Mouse (Mus musculus): ENCODE measurements around the gene Cdh23. TPM values are rescaled to one million over a fixed set of nuclear protein-coding genes. Genes with fewer than 3 reads are reported as not detected.

The Cdh23 gene
- polyA plus RNA-seq, 1 experiment: 0.31 TPM

GRCm38 (mm10) chr10:60354881-60355677 is 341.2 kb downstream of the Cdh23 start:
- 57% methylated on average over 11 of the region's 11 CpGs for WGBS

GRCm38 (mm10) chr10:60354003-60354325 is 342.3 kb downstream of the Cdh23 start:
- DNase-seq (ENCODE audit: low read depth, low spot score): no peak
- WGBS: 95% methylated on average over 4 of the region's 4 CpGs

More at GRCm38 (mm10) chr10:60354881-60355677, 341.2 kb downstream of the Cdh23 start:
- DNase-seq (ENCODE audit: low read depth, low spot score): no peak

GRCm38 (mm10) chr10:60353241-60354002 is 342.9 kb downstream of the Cdh23 start:
- WGBS: 57% methylated on average over 5 of the region's 5 CpGs
- no peak for DNase-seq (ENCODE audit: low read depth, low spot score)

- 14% methylated on average over 7 of the region's 7 CpGs for WGBS
Measured at GRCm38 (mm10) chr10:60351761-60352455, 344.4 kb downstream of the Cdh23 start.

GRCm38 (mm10) chr10:60351248-60351647 is 345.0 kb downstream of the Cdh23 start:
- DNase-seq (ENCODE audit: low read depth, low spot score): no peak
- WGBS: 8% methylated on average over 3 of the region's 3 CpGs

More at GRCm38 (mm10) chr10:60351761-60352455, 344.4 kb downstream of the Cdh23 start:
- DNase-seq (ENCODE audit: low read depth, low spot score): peak; percentile 53

- peak; percentile 73 for DNase-seq (ENCODE audit: low read depth, low spot score)
- WGBS: 5% methylated on average over 3 of the region's 3 CpGs
Measured at GRCm38 (mm10) chr10:60350805-60351167, 345.5 kb downstream of the Cdh23 start.

- 46% methylated on average over 5 of the region's 5 CpGs for WGBS
- no peak for DNase-seq (ENCODE audit: low read depth, low spot score)
Measured at GRCm38 (mm10) chr10:60350077-60350804, 346.0 kb downstream of the Cdh23 start.

- no peak for DNase-seq (ENCODE audit: low read depth, low spot score)
- WGBS: 85% methylated on average over 5 of the region's 5 CpGs
Measured at GRCm38 (mm10) chr10:60349644-60350043, 346.6 kb downstream of the Cdh23 start.

- 35% methylated on average over 6 of the region's 6 CpGs for WGBS
Measured at GRCm38 (mm10) chr10:60349056-60349455, 347.2 kb downstream of the Cdh23 start.

GRCm38 (mm10) chr10:60347768-60348610 is 348.3 kb downstream of the Cdh23 start:
- no peak for DNase-seq (ENCODE audit: low read depth, low spot score)
- WGBS: 62% methylated on average over 9 of the region's 9 CpGs

More at GRCm38 (mm10) chr10:60349056-60349455, 347.2 kb downstream of the Cdh23 start:
- DNase-seq (ENCODE audit: low read depth, low spot score): no peak

- WGBS: 1% methylated on average over 37 of the region's 37 CpGs
- DNase-seq (ENCODE audit: low read depth, low spot score): no peak
Measured at GRCm38 (mm10) chr10:60346701-60347405, 349.4 kb downstream of the Cdh23 start, which contains the start of gene Vsir. Gene Vsir (plus strand): TSS chr10:60346851.

- DNase-seq (ENCODE audit: low read depth, low spot score): no peak
- WGBS: 87% methylated on average over 4 of the region's 4 CpGs
Measured at GRCm38 (mm10) chr10:60346056-60346455, 350.2 kb downstream of the Cdh23 start.

- 77% methylated on average over 3 of the region's 3 CpGs for WGBS
Measured at GRCm38 (mm10) chr10:60344111-60344510, 352.2 kb downstream of the Cdh23 start.

GRCm38 (mm10) chr10:60341528-60341927 is 354.8 kb downstream of the Cdh23 start:
- no peak for DNase-seq (ENCODE audit: low read depth, low spot score)
- 56% methylated on average over 9 of the region's 9 CpGs for WGBS

More at GRCm38 (mm10) chr10:60344111-60344510, 352.2 kb downstream of the Cdh23 start:
- DNase-seq (ENCODE audit: low read depth, low spot score): no peak

- no peak for DNase-seq (ENCODE audit: low read depth, low spot score)
- WGBS: 93% methylated on average over 4 of the region's 4 CpGs
Measured at GRCm38 (mm10) chr10:60335021-60335420, 361.3 kb downstream of the Cdh23 start.

GRCm38 (mm10) chr10:60334583-60334982 is 361.7 kb downstream of the Cdh23 start:
- DNase-seq (ENCODE audit: low read depth, low spot score): no peak
- WGBS: 54% methylated on average over 7 of the region's 7 CpGs

GRCm38 (mm10) chr10:60328963-60329650 is 367.2 kb downstream of the Cdh23 start:
- 58% methylated on average over 11 of the region's 11 CpGs for WGBS

More at GRCm38 (mm10) chr10:60328963-60329650, 367.2 kb downstream of the Cdh23 start:
- DNase-seq (ENCODE audit: low read depth, low spot score): no peak

Data from large intestine, adult 2 months (tissue).